Mouse (Mus musculus) testis, adult 2 months (tissue): Measurements from ENCODE around the gene A130010J15Rik. TPM values are rescaled to one million over a fixed set of nuclear protein-coding genes. Genes with fewer than 3 reads are reported as not detected.

ENCODE experiments used
- H3K27ac ChIP-seq: fragments of 200-500 bp; 2 replicates; pipeline ENCODE4 v1.5.1; 2012; ENCODE audit warnings: low read depth, low read length; ENCODE audit not compliant: control insufficient read depth, insufficient read depth
- H3K27me3 ChIP-seq: fragments of 200-500 bp; 2 replicates; pipeline ENCODE4 v1.6.1; 2012; ENCODE audit warnings: mild to moderate bottlenecking, low read length, moderate library complexity; ENCODE audit not compliant: control insufficient read depth, insufficient read depth
- H3K36me3 ChIP-seq: fragments of 200-500 bp; 2 replicates; pipeline ENCODE4 v1.6.1; 2012; ENCODE audit warnings: mild to moderate bottlenecking, low read length; ENCODE audit not compliant: control insufficient read depth, insufficient read depth
- H3K4me1 ChIP-seq: fragments of 200-500 bp; 2 replicates; pipeline ENCODE4 v1.6.1; 2012; ENCODE audit warnings: low read length; ENCODE audit not compliant: control insufficient read depth, insufficient read depth
- H3K4me3 ChIP-seq: fragments of 200-500 bp; 2 replicates; pipeline ENCODE4 v1.5.1; 2012; ENCODE audit warnings: low read depth, mild to moderate bottlenecking, low read length, moderate library complexity, mixed read lengths; ENCODE audit not compliant: control insufficient read depth
- CTCF ChIP-seq: fragments of 200-500 bp; IDR thresholded peaks from 2 replicates; pipeline ENCODE4 v1.5.1; 2012; ENCODE audit warnings: low read depth, mild to moderate bottlenecking, inconsistent platforms, low read length, moderate library complexity; ENCODE audit not compliant: control insufficient read depth, insufficient read depth, insufficient replicate concordance
- POLR2A ChIP-seq: fragments of 200-500 bp; IDR thresholded peaks from 2 replicates; pipeline ENCODE4 v1.6.1; 2012; ENCODE audit warnings: low read depth, mild to moderate bottlenecking, inconsistent platforms, low read length, moderate library complexity; ENCODE audit not compliant: control insufficient read depth
- polyA plus RNA-seq: library from polyadenylated mRNA; depleted of rRNA; stranded (reverse); fragments of >200 nt; gene quantifications from 2 replicates; pipeline ENCODE4 v1.2.3, GENCODE M21; 2012

The A130010J15Rik gene
- polyA plus RNA-seq, 1 experiment, result 11.2 TPM

GRCm38 (mm10) chr1:193130456-193130825 is 37.4 kb upstream of the A130010J15Rik start:
- no peak for TF ChIP-seq POLR2A
- TF ChIP-seq CTCF, result no peak
- peak overlapping the region; percentile 92 for H3K4me3 ChIP-seq
- peaks cover 2% of the 10 kb centered on the region for H3K36me3 ChIP-seq
- H3K27me3 ChIP-seq, result no peaks in the 10 kb centered on the region
- H3K4me1 ChIP-seq, result no peaks in the 10 kb centered on the region
- no peak overlapping the region for H3K27ac ChIP-seq

- no peaks in the 10 kb centered on the region for H3K4me1 ChIP-seq
- H3K27ac ChIP-seq, result no peak overlapping the region
- no peak for TF ChIP-seq CTCF
- no peak for TF ChIP-seq POLR2A
- H3K4me3 ChIP-seq, result no peak overlapping the region
- no peaks in the 10 kb centered on the region for H3K27me3 ChIP-seq
- H3K36me3 ChIP-seq, result peaks cover 2% of the 10 kb centered on the region
These were observed 37.0 kb upstream of the A130010J15Rik start for GRCm38 (mm10) chr1:193130839-193131238.

- TF ChIP-seq CTCF (no peak), POLR2A (no peak)
- Histone ChIP-seq H3K4me1 (no peaks in the 10 kb centered on the region), H3K27ac (no peak overlapping the region), H3K36me3 (peaks cover 2% of the 10 kb centered on the region), H3K27me3 (no peaks in the 10 kb centered on the region), H3K4me3 (no peak overlapping the region)
These were observed 36.4 kb upstream of the A130010J15Rik start for GRCm38 (mm10) chr1:193131311-193131948.

- no peak overlapping the region for H3K4me3 ChIP-seq
- no peaks in the 10 kb centered on the region for H3K4me1 ChIP-seq
- no peak overlapping the region for H3K27ac ChIP-seq
- TF ChIP-seq POLR2A (no peak), CTCF (no peak)
- H3K27me3 ChIP-seq, result no peaks in the 10 kb centered on the region
- H3K36me3 ChIP-seq, result no peaks in the 10 kb centered on the region
These were observed 35.5 kb upstream of the A130010J15Rik start for GRCm38 (mm10) chr1:193132385-193132784.

GRCm38 (mm10) chr1:193133726-193134125 is 34.1 kb upstream of the A130010J15Rik start:
- H3K27ac ChIP-seq, result no peak overlapping the region

GRCm38 (mm10) chr1:193138087-193138486 is 29.8 kb upstream of the A130010J15Rik start:
- H3K27me3 ChIP-seq, result no peaks in the 10 kb centered on the region
- no peak overlapping the region for H3K27ac ChIP-seq
- no peaks in the 10 kb centered on the region for H3K36me3 ChIP-seq
- no peak overlapping the region for H3K4me3 ChIP-seq
- TF ChIP-seq POLR2A, result no peak
- no peak for TF ChIP-seq CTCF
- H3K4me1 ChIP-seq, result no peaks in the 10 kb centered on the region

More at GRCm38 (mm10) chr1:193133726-193134125, 34.1 kb upstream of the A130010J15Rik start:
- Histone ChIP-seq H3K4me1 (no peaks in the 10 kb centered on the region), H3K4me3 (no peak overlapping the region), H3K36me3 (no peaks in the 10 kb centered on the region), H3K27me3 (no peaks in the 10 kb centered on the region)
- TF ChIP-seq POLR2A, result no peak
- no peak for TF ChIP-seq CTCF

- Histone ChIP-seq H3K4me3 (no peak overlapping the region), H3K27ac (no peak overlapping the region), H3K27me3 (no peaks in the 10 kb centered on the region), H3K4me1 (no peaks in the 10 kb centered on the region), H3K36me3 (no peaks in the 10 kb centered on the region)
- TF ChIP-seq POLR2A (no peak), CTCF (no peak)
These were observed 29.2 kb upstream of the A130010J15Rik start for GRCm38 (mm10) chr1:193138669-193139068.
